Mouse (Mus musculus) skeletal muscle tissue, adult 2 months (tissue): ENCODE results near the gene Rnf128.

Experiments used
- DNase-seq: peaks from one replicate; pipeline ENCODE4 v3.0.0-alpha.2; 2012; ENCODE audit warnings: low read depth, low spot score

Rnf128 gene

GRCm38 (mm10) chrX:139622071-139622470 is 59.0 kb downstream of the Rnf128 start:
- no peak for DNase-seq

- no peak for DNase-seq
Measured at GRCm38 (mm10) chrX:139634758-139635157, 71.6 kb downstream of the Rnf128 start.

- no peak for DNase-seq
Measured at GRCm38 (mm10) chrX:139639744-139640143, 76.6 kb downstream of the Rnf128 start.

GRCm38 (mm10) chrX:139640418-139640817 is 77.3 kb downstream of the Rnf128 start:
- no peak for DNase-seq

- DNase-seq, result no peak
Measured at GRCm38 (mm10) chrX:139652226-139652625, 89.1 kb downstream of the Rnf128 start.

- no peak for DNase-seq
Measured at GRCm38 (mm10) chrX:139653292-139653691, 90.2 kb downstream of the Rnf128 start.

GRCm38 (mm10) chrX:139654350-139655063 is 91.4 kb downstream of the Rnf128 start:
- peak; percentile 18 for DNase-seq

DNA sequence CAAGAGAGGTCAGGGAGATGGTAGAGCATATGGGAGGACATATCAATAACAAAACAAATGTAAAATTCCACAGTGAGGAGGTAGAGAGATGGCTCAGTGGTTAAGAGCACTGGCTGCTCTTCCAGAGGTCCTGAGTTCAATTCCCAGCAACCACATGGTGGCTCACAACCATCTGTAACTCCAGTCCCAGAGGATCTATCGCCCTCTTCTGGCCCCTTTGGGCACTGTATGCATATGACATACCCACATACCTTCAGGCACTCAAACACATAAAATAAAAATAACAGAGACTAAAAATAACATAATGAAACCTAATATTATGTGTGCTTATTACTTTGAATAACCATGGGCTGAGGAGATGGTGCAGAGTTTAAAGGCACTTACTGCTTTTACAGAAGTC is 99.0 kb downstream of the Rnf128 start:
- DNase-seq, result no peak

GRCm38 (mm10) chrX:139665829-139666228 is 102.7 kb downstream of the Rnf128 start:
- DNase-seq, result no peak

DNA sequence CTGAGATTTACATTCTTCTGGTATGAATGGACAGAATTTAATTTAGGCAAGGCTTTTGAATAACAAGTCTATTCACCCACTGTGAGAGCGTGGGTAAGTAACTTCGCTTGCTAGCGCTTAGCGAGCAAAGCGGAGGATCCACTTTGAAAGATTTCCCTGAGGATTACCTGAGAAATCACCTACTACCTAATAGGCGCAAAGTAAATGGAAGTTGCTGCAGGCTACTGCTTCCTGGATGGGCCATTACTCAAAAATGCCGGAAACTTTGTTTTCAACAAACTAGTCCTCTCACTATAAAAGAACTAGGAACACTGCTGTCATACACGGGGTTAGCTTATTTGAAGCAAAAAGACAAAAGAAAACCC is 121.3 kb downstream of the Rnf128 start:
- no peak for DNase-seq

DNA sequence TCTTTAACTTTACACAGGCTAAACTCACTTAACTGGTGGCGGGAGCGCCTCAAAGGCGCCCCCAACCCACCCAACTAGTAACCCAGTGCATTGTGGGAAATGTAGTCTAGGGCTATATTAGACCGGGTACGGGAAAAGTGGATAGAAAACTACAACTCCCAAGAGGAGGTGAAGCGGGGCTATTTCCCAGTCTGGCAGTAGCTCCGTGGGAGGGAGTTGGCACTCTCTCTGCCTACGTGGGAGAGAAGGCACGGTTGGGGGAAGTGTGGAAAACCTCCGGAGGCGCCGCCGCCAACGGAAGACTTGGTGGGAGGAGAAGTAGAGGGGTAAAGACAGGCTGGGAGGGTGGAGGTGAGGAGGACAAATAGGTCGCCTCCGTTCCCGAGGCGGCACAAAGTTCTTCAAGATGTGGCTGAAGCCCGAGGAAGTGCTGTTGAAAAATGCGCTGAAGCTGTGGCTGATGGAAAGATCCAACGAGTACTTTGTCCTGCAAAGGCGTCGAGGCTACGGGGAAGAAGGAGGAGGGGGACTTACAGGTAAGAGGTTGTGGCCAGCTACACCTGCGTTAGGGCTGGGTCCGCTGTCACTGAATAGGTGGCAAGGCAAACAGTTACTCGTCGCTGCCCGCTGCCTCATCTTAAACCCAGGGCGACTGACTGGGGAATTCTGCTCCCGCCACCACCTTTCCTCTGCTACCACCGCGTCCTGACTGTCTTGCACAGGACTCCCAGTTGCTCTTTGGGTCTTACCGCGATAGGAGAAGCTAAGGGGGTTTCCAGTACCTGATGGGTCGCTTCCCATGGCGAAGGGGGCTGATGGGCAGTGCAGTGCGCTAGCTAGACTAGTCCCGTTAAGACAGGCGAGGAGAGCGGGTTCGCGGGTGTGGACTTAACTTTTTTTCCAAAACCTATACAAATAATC is 121.9 kb downstream of the Rnf128 start, which contains the start of gene Tbc1d8b:
Gene Tbc1d8b (plus strand): TSS at position 222 of the 921 bp plus-strand sequence.
- peak; percentile 85 for DNase-seq

DNA sequence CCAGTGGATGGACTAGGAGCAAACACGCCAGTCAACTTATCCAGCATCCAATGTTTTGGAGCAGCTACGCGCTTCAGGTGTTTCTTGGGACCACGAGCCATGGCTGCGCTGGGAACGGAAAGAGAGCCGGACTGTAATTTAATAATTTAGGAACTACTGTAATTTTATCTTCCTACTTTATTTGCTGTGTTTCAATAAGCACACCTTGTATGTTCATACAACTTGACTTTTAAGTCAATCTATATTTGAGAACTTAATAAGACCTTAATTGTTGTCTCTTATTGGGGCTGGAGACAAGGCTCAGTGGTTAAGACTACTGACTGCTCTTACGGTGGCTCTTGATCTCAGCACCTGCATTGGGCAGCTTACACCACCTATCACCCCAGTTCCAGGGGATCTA is 151.3 kb downstream of the Rnf128 start, which contains the start of gene Gm15013:
Gene Gm15013 (minus strand): TSS at position 101 of the 400 bp plus-strand sequence.
- DNase-seq, result no peak

GRCm38 (mm10) chrX:139722350-139722749 is 159.2 kb downstream of the Rnf128 start:
- no peak for DNase-seq
